Mouse (Mus musculus) liver, postnatal 0 days (tissue): ENCODE results near the gene Zscan20.

ENCODE experiments used
- CTCF ChIP-seq: sonication (generic); IDR thresholded peaks from 2 replicates; pipeline ENCODE4 v1.5.1; 2016; ENCODE audit warnings: antibody characterized with exemption, low read depth
- EP300 ChIP-seq: IDR thresholded peaks from 2 replicates; pipeline ENCODE4 v1.6.1; 2016; ENCODE audit warnings: antibody characterized with exemption, low read depth, mild to moderate bottlenecking

DNA sequence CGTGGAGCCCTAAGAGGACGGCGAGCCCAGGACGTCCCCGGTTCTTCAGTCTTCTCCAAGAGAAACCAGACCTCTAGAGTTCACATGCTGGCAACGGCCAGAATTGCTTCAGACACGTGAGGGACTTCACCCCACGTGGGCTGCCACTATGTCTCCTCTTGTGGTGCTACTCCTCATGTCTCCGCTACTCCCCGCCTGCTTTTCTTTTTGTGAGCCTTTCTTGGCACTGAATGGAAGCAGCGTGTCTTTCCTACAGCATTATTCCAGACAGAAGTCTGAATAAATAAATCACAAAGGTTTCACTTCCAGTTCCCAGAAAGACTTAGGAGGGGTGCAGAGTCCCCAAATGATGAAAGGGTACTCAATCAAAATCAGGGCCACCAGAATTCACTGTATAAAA, 2.2 kb downstream of the Zscan20 start:
- no peak for TF ChIP-seq CTCF
- no peak for TF ChIP-seq EP300
